Comparison of ENCODE assay signal across 27 mouse cellular contexts in the genomic region with DNA sequence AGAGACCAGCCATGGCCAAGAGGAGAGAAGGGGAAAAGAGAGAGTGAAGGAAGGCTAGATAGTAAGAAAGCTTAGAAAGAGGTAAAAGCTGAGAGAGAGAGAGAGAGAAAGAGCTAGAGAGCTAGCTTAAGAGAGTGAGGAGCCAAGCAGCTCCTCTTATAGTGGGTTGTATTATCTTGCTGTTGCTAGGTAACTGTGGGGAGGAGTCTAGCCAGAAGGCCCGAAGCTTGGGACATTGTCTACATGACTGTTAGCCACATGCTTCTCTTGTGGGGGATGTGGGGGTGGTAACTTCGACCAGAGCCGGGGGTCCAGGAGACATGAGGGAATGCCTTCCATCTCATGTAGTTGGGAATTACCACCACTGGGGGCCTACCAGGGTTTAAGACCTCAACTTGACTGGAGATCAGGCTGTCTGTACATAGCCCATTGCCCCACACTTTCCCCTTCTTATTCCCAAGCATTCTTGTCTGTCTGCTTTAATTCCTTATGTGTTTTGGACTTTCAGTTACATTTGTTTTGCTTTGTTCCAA.
DNase-seq lines count a peak whose midpoint lies in the region; ATAC-seq lines count a peak whose summit lies in the region.
"Had no signal": no experiment of that assay in that cellular context is flagged by ENCODE, and none has a peak within 500 bp of the region (broad histone marks: within the 10 kb centered on the region; RNA-seq: fewer than 3 reads in every experiment).

No protein-coding gene starts in this region.

- H3K9me3 ChIP-seq in hindbrain, embryonic 12.5 days (replicated peaks) = no peaks in the 10 kb centered on the region
- H3K9me3 ChIP-seq in hindbrain, embryonic 14.5 days (ENCODE audit: control insufficient read depth, low read length) = no peaks in the 10 kb centered on the region
- H3K9me3 ChIP-seq: embryonic facial prominence, embryonic 10.5 days; embryonic facial prominence, embryonic 13.5 days; forebrain, embryonic 12.5 days; forebrain, embryonic 15.5 days; heart, embryonic 15.5 days had no signal

- H3K9ac ChIP-seq in hindbrain, embryonic 12.5 days = no peak overlapping the region
- H3K9ac ChIP-seq in hindbrain, embryonic 14.5 days = no peak overlapping the region
- H3K9ac ChIP-seq: embryonic facial prominence, embryonic 13.5 days; forebrain, embryonic 12.5 days; forebrain, embryonic 15.5 days; heart, embryonic 12.5 days; heart, embryonic 15.5 days had no signal

- H3K27me3 ChIP-seq in hindbrain, embryonic 12.5 days = no peaks in the 10 kb centered on the region
- H3K27me3 ChIP-seq in hindbrain, embryonic 14.5 days (ENCODE audit: control insufficient read depth, insufficient read depth, low read length) = no peaks in the 10 kb centered on the region
- H3K27me3 ChIP-seq: embryonic facial prominence, embryonic 13.5 days; forebrain, embryonic 12.5 days; forebrain, embryonic 15.5 days; heart, embryonic 12.5 days; heart, embryonic 15.5 days had no signal

- H3K36me3 ChIP-seq in hindbrain, embryonic 12.5 days = no peaks in the 10 kb centered on the region
- no peaks in the 10 kb centered on the region for H3K36me3 ChIP-seq in hindbrain, embryonic 14.5 days (replicated peaks; ENCODE audit: control insufficient read depth, insufficient read depth)
- H3K36me3 ChIP-seq: embryonic facial prominence, embryonic 10.5 days; embryonic facial prominence, embryonic 13.5 days; forebrain, embryonic 12.5 days; forebrain, embryonic 15.5 days; heart, embryonic 12.5 days; heart, embryonic 15.5 days had no signal

- no peak overlapping the region for H3K4me3 ChIP-seq in hindbrain, embryonic 12.5 days
- H3K4me3 ChIP-seq in hindbrain, embryonic 14.5 days (replicated peaks; ENCODE audit: low read length) = no peak overlapping the region
- H3K4me3 ChIP-seq: embryonic facial prominence, embryonic 10.5 days; embryonic facial prominence, embryonic 13.5 days; erythroblast, embryonic 14.5 days; forebrain, embryonic 12.5 days; forebrain, embryonic 15.5 days; heart, embryonic 12.5 days; heart, embryonic 15.5 days had no signal

- no peak overlapping the region for H3K27ac ChIP-seq in hindbrain, embryonic 12.5 days
- no peak overlapping the region for H3K27ac ChIP-seq in hindbrain, embryonic 14.5 days
- H3K27ac ChIP-seq: embryonic facial prominence, embryonic 10.5 days; embryonic facial prominence, embryonic 13.5 days; forebrain, embryonic 12.5 days; forebrain, embryonic 15.5 days; heart, embryonic 15.5 days had no signal

- WGBS in hindbrain, embryonic 12.5 days = 38% methylated on average over 3 of the region's 3 CpGs
- WGBS in hindbrain, embryonic 14.5 days = 43% methylated on average over 3 of the region's 3 CpGs

- ATAC-seq in hindbrain, embryonic 12.5 days (ENCODE audit: low FRiP score) = 0 out of 2 replicates have a peak, but pooled peaks have one; percentile 63
- no peak for ATAC-seq in hindbrain, embryonic 14.5 days (ENCODE audit: low FRiP score)
- ATAC-seq: CD4-positive, CD25-positive, alpha-beta regulatory T cell, adult 4 months; forebrain, embryonic 15.5 days; intestine, postnatal 0 days had no signal

- DNase-seq in embryo, embryonic 10.5 days (ENCODE audit: low spot score) = peak; percentile 1
- DNase-seq in embryo, embryonic 9.5 days (ENCODE audit: extremely low spot score) = no peak
- DNase-seq in hindbrain, embryonic 14.5 days (ENCODE audit: low spot score) = no peak
- peak; percentile 4 for DNase-seq in 3T3-L1 (ENCODE audit: low read depth, low spot score)
- DNase-seq in ZHBTc4 (ENCODE audit: low read depth, low spot score) = peak; percentile 7
- DNase-seq in neural tube, embryonic 10.5 days (ENCODE audit: extremely low spot score, low spot score) = no peak
- DNase-seq in testis, postnatal 10 days (ENCODE audit: low spot score) = no peak
- DNase-seq: adrenal gland, postnatal 10 days; adrenal gland, postnatal 36 days; cerebellum, adult 18-20 months; cerebellum, adult 9-10 months; cerebellum, postnatal 14 days; gastrocnemius, postnatal 25 days; heart, adult 18-20 months; heart, postnatal 10 days; heart, postnatal 4 days; kidney, adult 2 months had no signal

- H3K4me2 ChIP-seq in hindbrain, embryonic 12.5 days (replicated peaks) = no peak overlapping the region
- H3K4me2 ChIP-seq in hindbrain, embryonic 14.5 days (replicated peaks) = no peak overlapping the region
- H3K4me2 ChIP-seq: embryonic facial prominence, embryonic 13.5 days; forebrain, embryonic 12.5 days; forebrain, embryonic 15.5 days; heart, embryonic 12.5 days; heart, embryonic 15.5 days had no signal

- no peaks in the 10 kb centered on the region for H3K4me1 ChIP-seq in hindbrain, embryonic 12.5 days
- H3K4me1 ChIP-seq in hindbrain, embryonic 14.5 days (replicated peaks; ENCODE audit: control insufficient read depth, insufficient read depth, low read length) = no peaks in the 10 kb centered on the region
- H3K4me1 ChIP-seq: embryonic facial prominence, embryonic 10.5 days; embryonic facial prominence, embryonic 13.5 days; forebrain, embryonic 12.5 days; forebrain, embryonic 15.5 days; heart, embryonic 12.5 days; heart, embryonic 15.5 days had no signal

Comparison
In these comparisons a context has a peak if more than half of its experiments do, and no peak if none do; other contexts are left out.
1. DNase-seq: peak in embryo, embryonic 10.5 days (single experiment), 3T3-L1 (single experiment) and ZHBTc4 (single experiment); none in embryo, embryonic 9.5 days (single experiment), hindbrain, embryonic 14.5 days (single experiment), neural tube, embryonic 10.5 days (single experiment) and testis, postnatal 10 days (single experiment).